Mouse (Mus musculus) CD8-positive naive resting alpha-beta T cell, adult 57 days (primary cell): Measurements from ENCODE around the gene Cd164. TPM values are rescaled to one million over a fixed set of nuclear protein-coding genes. Genes with fewer than 3 reads are reported as not detected.

Source experiments
- total RNA-seq: library from RNA; stranded (reverse); gene quantifications from one replicate; pipeline ENCODE4 v1.2.4, GENCODE M21; 2023

Gene Cd164
- 308 TPM for total RNA-seq

GRCm38 (mm10) chr10:41518981-41519618 is at the start of gene Cd164:
TSS of gene Cd164 (plus strand) at chr10:41519414.

GRCm38 (mm10) chr10:41476171-41477017 is 42.8 kb upstream of the Cd164 start, which contains the start of gene Mical1:
TSS of gene Mical1 (plus strand) at chr10:41476314.

GRCm38 (mm10) chr10:41489708-41490517 is 29.3 kb upstream of the Cd164 start, which contains the start of the genes Smpd2 and Ppil6:
TSS of gene Smpd2 (minus strand) at chr10:41490369.
TSS of gene Ppil6 (plus strand) at chr10:41490439.

Other genes with a start within 250 kb of the Cd164 start
- 17.1 TPM for gene Fig4, start 216.2 kb upstream of the Cd164 start, total RNA-seq
- gene Ak9, start 215.4 kb upstream of the Cd164 start, total RNA-seq, result not detected
- gene Zbtb24, start 69.0 kb upstream of the Cd164 start, total RNA-seq, result 38.5 TPM
- 277 TPM for gene Mical1, start 43.1 kb upstream of the Cd164 start, total RNA-seq
- gene Smpd2, start 29.0 kb upstream of the Cd164 start, total RNA-seq, result 18.0 TPM
- not detected for gene Ppil6, start 29.0 kb upstream of the Cd164 start, total RNA-seq
- gene Ccdc162, start 197.2 kb downstream of the Cd164 start, total RNA-seq, result 3.9 TPM